Mouse (Mus musculus) kidney, postnatal 4 days (tissue): Measurements from ENCODE around the gene Gm21788.
"Not testable (repeated sequence)": the region's sequence is repeated elsewhere in the genome, so short reads cannot be mapped to it uniquely, and the experiment has no call there.

Experiments used
- DNase-seq, 2 experiments: peaks; one replicate each; pipeline ENCODE4 v3.0.0; 2021; ENCODE audit warnings: mixed read lengths in 2 of 2

Gene Gm21788

DNA sequence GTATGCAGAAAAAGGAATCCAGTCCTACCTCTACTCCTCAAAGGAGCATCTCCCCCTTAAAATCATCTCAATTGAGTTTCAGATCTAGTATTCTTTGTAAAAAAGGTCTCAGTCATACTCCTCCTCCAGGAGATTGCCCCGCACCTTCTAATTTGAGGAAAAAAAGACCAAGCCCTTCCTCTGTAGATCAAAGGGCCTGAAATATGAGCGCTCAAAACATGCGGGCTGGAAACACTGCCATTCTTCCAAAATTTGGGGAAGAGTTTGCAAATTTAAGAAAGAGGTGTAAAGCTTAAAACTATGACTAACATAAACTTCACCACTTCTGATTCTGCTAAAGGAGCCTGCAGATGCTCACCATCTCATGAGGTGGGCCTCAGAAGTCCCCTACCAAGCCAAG lies at the start of gene Gm21788:
Gene Gm21788, plus strand, starts transcription at position 301 of the 400 bp plus-strand sequence.
- not testable (repeated sequence) for DNase-seq
